Mouse (Mus musculus) ovary, postnatal 36 days (tissue): Measurements from ENCODE around the gene 1700049E17Rik1.
"Not testable (repeated sequence)": the region's sequence is repeated elsewhere in the genome, so short reads cannot be mapped to it uniquely, and the experiment has no call there.

Source experiments
- DNase-seq: peaks from one replicate; pipeline ENCODE4 v3.0.0; 2022; ENCODE audit warnings: low spot score, mixed read lengths

The 1700049E17Rik1 gene

GRCm38 (mm10) chr14:41924649-41925048 lies at the start of gene 1700049E17Rik1:
1700049E17Rik1 (plus strand) TSS chr14:41924949.
- not testable (repeated sequence) for DNase-seq

DNA sequence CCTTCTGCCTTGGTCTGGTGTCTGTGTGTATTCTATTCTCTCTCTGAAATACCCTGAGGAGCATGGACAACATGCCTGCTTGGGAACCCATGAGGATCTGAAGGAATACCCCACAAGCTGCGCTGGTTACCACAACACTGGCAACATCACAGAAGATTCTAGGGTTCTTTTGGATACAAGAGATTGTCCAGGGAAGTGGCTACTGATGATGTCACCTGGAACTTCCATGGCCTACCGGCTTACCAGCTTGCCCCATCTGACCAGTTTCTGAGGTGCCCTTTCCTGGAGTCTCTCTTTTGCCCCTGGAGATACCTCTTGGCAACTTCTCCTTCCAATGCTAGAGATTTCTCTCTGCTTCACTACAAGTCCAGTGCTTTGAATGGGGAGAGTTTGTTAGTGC lies 17.6 kb upstream of the 1700049E17Rik1 start, which contains the start of gene Gm7980:
Gene Gm7980, minus strand, starts transcription at position 101 of the 400 bp plus-strand sequence.
- DNase-seq, result not testable (repeated sequence)

DNA sequence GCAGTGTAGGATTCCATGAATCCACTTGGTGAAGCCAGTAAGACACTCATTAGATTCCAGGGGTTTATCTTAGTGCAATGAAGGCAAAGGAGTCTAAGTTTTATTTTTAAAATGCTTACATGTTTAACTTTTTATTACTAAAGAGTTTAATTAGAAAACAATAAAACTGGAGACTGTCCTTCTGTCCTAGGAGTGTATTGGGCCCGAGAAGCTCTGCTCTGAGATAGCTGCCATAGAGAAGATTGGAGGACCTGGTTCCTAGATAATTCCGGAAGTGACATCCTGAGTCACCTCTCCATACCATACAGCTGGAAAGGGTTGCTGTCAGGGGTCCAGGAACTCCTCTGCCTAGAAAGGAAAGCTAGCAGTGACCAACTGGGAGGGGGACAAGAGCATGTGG lies 18.9 kb downstream of the 1700049E17Rik1 start, which contains the start of gene 1700024B05Rik:
Gene 1700024B05Rik, plus strand, starts transcription at position 301 of the 400 bp plus-strand sequence.
- DNase-seq, result not testable (repeated sequence)

GRCm38 (mm10) chr14:41964095-41964494 lies 39.3 kb downstream of the 1700049E17Rik1 start:
- DNase-seq, result not testable (repeated sequence)

DNA sequence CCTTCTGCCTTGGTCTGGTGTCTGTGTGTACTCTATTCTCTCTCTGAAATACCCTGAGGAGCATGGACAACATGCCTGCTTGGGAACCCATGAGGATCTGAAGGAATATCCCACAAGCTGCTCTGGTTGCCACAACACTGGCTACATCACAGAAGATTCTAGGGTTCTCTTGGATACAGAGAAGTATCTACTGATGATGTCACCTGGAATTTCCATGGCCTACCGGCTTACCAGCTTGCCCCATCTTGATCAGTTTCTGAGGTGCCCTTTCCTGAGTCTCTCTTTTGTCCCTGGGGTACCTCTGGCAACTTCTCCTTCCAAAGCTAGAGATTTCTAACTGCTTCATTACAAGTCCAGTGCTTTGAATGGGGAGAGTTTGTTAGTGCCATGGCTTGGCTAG lies 43.1 kb downstream of the 1700049E17Rik1 start, which contains the start of gene Gm6401:
Gene Gm6401, minus strand, starts transcription at position 101 of the 400 bp plus-strand sequence.
- not testable (repeated sequence) for DNase-seq

DNA sequence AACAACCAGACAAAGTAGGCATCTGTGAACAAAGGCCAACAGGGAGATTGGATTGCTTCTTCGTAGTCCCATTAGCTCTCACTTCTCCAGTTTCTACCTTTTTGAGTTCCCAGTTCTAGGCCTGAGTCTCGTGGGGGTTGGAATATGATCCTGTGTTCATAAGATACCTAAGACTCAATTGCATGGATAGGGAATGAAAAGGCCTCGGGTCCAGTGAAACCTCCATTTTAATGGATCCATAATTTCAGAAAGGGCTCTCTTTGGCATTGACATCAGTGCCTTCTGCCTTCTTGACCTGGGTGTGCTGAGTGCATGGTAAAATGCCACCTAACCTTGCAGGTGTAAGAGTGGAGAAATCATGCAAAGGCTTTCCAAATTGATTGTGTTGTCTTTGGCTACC lies 43.8 kb downstream of the 1700049E17Rik1 start:
- DNase-seq, result not testable (repeated sequence)
